Mouse (Mus musculus) adrenal gland, adult 8-10 months (tissue): ENCODE data around the gene Pi16. TPM values are rescaled to one million over a fixed set of nuclear protein-coding genes. Genes with fewer than 3 reads are reported as not detected.

Experiments used
- DNase-seq: peaks from one replicate; pipeline ENCODE4 v3.0.0; 2022
- total RNA-seq, 4 experiments: library from RNA; stranded (reverse); gene quantifications; 2 replicates each; pipeline ENCODE4 v1.2.4; 2022

The Pi16 gene
- total RNA-seq, 4 experiments from 2014 or later, result 9.0 to 16.7 (median 14.0) TPM

DNA sequence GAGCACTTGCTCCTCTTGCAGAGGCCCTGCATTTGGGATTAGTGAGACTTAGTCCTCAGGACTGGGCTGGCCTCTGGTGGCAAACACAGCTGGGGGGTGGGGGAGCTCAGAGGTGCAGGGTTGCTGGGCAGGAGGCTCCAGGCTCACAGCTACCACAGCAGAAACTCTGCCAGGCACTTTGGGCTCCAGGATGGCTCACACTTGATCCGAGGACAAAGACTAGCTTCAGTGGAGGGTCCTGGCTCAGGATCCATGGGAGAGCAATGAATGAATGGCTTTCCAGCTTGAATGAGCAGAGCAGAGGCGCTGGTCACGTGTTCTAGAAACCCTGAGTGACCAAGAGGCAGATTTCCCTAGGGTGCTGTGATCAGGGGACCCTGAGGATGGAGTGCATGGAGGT lies 41.4 kb downstream of the Pi16 start:
- DNase-seq, result no peak

- no peak for DNase-seq
Observed at GRCm38 (mm10) chr17:29360761-29361221, 43.3 kb downstream of the Pi16 start, which contains the start of gene Fgd2. Gene Fgd2 (plus strand): TSS chr17:29360914.

DNA sequence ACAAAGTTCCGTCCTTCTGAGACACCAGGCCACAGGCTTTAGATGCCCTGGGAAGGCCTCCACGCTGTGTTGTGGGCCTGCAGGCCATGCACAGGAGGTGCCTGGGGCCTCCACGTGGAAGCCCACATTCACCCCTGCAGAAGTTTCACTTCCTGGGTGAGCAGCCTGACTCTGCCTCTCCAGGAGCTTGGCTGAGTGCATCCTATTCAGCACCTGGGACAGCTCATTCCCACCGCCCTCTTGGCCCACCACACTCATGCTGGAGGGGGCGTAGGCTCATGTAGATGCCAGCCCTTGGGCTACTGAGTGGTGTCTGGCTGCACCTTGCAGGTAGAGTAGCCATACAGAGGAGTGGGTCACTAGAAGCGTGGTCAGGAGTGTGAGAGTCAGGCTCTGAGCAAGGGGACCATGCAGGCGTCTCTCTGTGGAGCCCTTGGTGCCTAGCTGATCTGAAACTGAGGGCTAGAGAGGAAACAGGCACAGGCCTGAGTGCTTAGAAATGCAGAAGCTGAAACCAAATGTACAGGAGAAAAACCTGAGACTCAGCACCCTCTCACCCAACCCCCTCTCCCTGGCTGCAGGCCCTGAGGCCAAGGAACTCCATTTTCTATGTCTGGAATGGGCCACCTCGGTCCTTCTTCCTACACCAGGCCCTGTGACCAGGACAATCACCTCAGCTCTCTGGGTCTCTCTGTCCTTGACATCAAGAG lies 44.7 kb downstream of the Pi16 start:
- DNase-seq, result no peak

GRCm38 (mm10) chr17:29363109-29363508 lies 45.6 kb downstream of the Pi16 start:
- DNase-seq, result no peak

DNA sequence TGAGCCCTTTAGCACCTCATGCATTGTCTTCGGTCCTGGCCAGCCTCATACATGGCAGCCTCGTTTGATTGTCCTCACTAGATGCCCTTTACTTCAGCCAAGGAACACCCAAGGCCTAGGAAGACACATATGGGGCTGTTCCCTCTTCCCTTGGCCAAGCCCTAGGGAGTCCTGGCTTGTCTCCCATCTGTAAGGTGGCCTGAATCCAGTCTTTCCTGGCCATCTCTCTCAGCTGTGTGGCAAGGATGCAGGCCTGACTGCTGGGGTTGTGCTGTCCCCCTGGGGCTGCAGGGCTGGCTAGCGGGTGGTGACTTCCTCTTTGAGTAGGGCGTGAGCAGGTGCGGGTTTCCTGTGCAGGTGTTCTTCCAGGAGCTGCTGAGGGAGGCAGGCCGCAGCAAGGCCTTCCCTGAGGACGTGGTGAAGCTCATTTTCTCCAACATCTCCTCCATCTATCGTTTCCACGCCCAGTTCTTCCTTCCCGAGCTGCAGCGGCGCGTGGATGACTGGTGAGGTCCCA lies 47.7 kb downstream of the Pi16 start:
- no peak for DNase-seq

DNA sequence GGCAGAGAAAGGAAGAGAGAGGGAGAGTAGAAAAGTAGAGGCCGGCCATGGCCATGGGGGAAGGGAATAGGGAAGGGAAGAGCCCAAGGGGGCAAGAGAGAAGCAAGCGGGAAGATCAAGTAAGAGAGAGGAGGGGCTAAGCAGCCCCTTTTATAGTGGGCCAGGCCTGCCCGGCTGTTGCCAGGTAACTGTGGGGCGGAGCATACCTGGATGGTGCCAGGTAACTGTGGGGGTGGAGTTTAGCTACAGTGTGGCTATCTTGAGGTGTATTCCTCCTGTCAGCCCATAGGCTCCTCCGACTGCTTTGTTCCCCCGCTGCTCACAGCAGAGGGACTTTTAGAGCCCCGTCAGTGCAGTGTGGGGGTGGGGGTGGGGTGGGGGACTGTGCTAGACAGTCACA lies 51.2 kb downstream of the Pi16 start:
- no peak for DNase-seq

DNA sequence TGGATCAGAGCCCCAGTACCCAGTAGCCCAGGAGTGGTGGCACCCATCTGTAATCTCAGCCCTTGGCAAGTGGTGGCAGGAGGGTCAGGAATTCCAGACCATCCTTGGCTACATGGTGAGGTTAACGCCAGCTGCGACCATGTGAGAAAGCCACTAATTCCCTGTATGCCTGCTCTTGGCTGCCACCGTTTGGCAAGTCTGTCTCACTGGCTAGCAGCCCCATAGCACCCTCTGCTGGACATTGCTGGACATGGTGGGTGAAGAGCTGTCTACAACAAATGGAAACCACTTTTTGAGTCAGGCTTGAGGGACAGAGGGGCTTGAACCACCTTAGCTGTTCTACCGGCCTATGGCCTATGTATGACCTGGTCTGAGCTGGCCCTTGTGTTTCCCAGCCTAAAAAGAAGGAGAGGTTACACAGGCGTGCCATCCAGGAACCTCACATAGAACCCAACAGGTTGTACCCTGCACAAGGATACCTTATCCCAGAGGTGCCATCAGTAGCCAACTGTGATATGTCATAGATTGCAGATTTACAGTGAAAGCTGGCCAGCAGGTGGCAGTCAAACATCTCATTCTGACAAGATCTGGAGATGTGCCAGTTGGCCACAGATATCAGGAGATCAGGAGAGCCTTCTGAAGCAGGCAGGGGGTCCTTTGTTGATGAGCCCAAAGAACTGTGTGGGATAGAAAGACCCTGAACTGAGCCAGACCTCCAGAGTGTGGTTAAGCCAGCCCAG lies 53.7 kb downstream of the Pi16 start:
- DNase-seq, result peak; percentile 81

DNA sequence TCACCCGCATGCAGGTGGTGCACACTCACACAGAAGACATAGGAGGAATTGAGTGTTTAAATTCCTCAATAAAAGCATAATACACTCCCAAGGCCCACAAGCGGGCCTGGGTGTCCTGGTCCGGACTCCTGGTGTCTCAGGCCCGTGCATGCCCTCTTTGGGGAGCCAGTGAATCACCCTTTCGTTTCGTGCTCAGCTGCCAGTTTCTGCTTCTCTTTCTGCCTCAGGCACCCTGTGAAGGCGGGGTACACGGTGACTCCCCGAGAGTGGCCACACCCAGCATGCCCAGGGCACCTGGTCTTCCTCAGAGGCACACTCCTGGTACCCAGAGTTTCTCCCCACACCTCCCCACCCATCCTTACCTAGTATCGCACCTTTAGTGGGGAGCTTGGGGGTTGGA lies 58.4 kb downstream of the Pi16 start:
- DNase-seq, result no peak

DNA sequence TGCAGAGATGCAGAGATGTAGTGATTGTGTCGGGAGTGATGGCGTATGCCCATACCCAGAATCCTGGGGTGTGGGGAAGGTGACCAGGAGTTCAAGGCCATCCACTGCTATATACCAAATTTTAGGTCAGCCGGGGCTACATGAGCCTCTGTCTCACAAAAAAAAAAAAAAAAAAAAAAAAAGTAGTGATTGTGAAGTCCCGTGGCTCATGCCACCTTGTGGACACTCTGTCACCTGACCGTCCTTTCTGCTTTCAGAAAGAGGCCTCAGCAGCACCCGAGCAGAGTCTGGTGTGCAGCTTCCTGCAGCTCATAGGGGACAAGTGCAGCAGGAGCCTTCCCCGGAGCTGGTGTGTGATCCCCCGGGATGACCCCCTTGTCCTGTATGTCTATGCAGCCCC lies 60.6 kb downstream of the Pi16 start:
- DNase-seq, result no peak

Other genes starting within 250 kb of the Pi16 start
- 10 to 100 TPM; 17.3 to 29.4 (median 24.6) TPM for gene Cdkn1a, start 226.7 kb upstream of the Pi16 start, total RNA-seq
- gene Rab44, start 203.5 kb upstream of the Pi16 start, total RNA-seq, result under 1 TPM; 0.15 to 0.87 (median 0.39) TPM
- gene Cpne5, start 79.5 kb upstream of the Pi16 start, total RNA-seq, result under 1 TPM; 0.22 to 0.52 (median 0.37) TPM
- gene Ppil1, start 53.5 kb upstream of the Pi16 start, total RNA-seq, result 10 to 100 TPM; 24.3 to 27.2 (median 25.8) TPM
- gene BC004004, start 48.9 kb upstream of the Pi16 start, total RNA-seq, result 100 to 1,000 TPM in 3 of 4 experiments, 10 to 100 TPM in 1; 96.9 to 138 (median 122) TPM
- 100 to 1,000 TPM; 236 to 274 (median 253) TPM for gene Mtch1, start 30.3 kb downstream of the Pi16 start, total RNA-seq
- gene Fgd2, start 43.2 kb downstream of the Pi16 start, total RNA-seq, result 10 to 100 TPM in 1 of 4 experiments, 1 to 10 TPM in 3; 2.1 to 11.1 (median 6.9) TPM
- 100 to 1,000 TPM in 1 of 4 experiments, 10 to 100 TPM in 3; 55.1 to 168 (median 83.0) TPM for gene Pim1, start 173.1 kb downstream of the Pi16 start, total RNA-seq
- gene Gm17657, start 232.0 kb downstream of the Pi16 start, total RNA-seq, result not detected
- 10 to 100 TPM; 23.9 to 40.4 (median 32.0) TPM for gene Tbc1d22b, start 232.1 kb downstream of the Pi16 start, total RNA-seq
- gene Tmem217, start 234.7 kb downstream of the Pi16 start, total RNA-seq, result under 1 TPM in 1 of 4 experiments, not detected in 3; 0.26 TPM